Mouse (Mus musculus) layer of hippocampus, postnatal 10 days (tissue): ENCODE results near the gene S100a5. TPM values are rescaled to one million over a fixed set of nuclear protein-coding genes. Genes with fewer than 3 reads are reported as not detected.

ENCODE experiments used
- DNase-seq, 2 experiments: peaks; one replicate each; pipeline ENCODE4 v3.0.0; 2021; ENCODE audit warnings: low spot score in 2 of 2
- total RNA-seq, 2 experiments: library from RNA; stranded (reverse); gene quantifications; 2 replicates each; pipeline ENCODE4 v1.2.3; 2021

The S100a5 gene
- total RNA-seq, 2 experiments from 2014 or later, result not detected

GRCm38 (mm10) chr3:90625496-90625895, 17.2 kb downstream of the S100a5 start:
- no peak for DNase-seq

GRCm38 (mm10) chr3:90626266-90627021, 18.1 kb downstream of the S100a5 start:
- no peak for DNase-seq

- DNase-seq, result no peak
These were observed 19.0 kb downstream of the S100a5 start for GRCm38 (mm10) chr3:90627366-90627765.

GRCm38 (mm10) chr3:90627807-90628206, 19.5 kb downstream of the S100a5 start:
- no peak for DNase-seq

GRCm38 (mm10) chr3:90629298-90629697, 21.0 kb downstream of the S100a5 start:
- DNase-seq, result no peak

GRCm38 (mm10) chr3:90631984-90632383, 23.7 kb downstream of the S100a5 start:
- no peak for DNase-seq

- no peak for DNase-seq
These were observed 30.4 kb downstream of the S100a5 start for GRCm38 (mm10) chr3:90638511-90639275.

- DNase-seq, result no peak
These were observed 31.3 kb downstream of the S100a5 start for GRCm38 (mm10) chr3:90639511-90640154.

GRCm38 (mm10) chr3:90640981-90641380, 32.7 kb downstream of the S100a5 start:
- no peak for DNase-seq

- DNase-seq, result peak; percentile 41 to 48
These were observed 35.9 kb downstream of the S100a5 start for GRCm38 (mm10) chr3:90644220-90644619.

- DNase-seq, result no peak
These were observed 39.0 kb downstream of the S100a5 start for GRCm38 (mm10) chr3:90647291-90647690.

GRCm38 (mm10) chr3:90648981-90649380, 40.7 kb downstream of the S100a5 start:
- DNase-seq, result no peak

- no peak for DNase-seq
These were observed 41.5 kb downstream of the S100a5 start for GRCm38 (mm10) chr3:90649832-90650231.

GRCm38 (mm10) chr3:90652878-90653508, 44.7 kb downstream of the S100a5 start:
- peak; percentile 84 to 87 for DNase-seq

GRCm38 (mm10) chr3:90653717-90654116, 45.4 kb downstream of the S100a5 start, which contains the start of gene S100a7a:
S100a7a (plus strand) TSS chr3:90654017.
- no peak for DNase-seq

- peak in 1 of 2 experiments; percentile 8 for DNase-seq
These were observed 49.1 kb downstream of the S100a5 start for GRCm38 (mm10) chr3:90657405-90657804.

- no peak for DNase-seq
These were observed 51.2 kb downstream of the S100a5 start for GRCm38 (mm10) chr3:90659364-90660044.
